Mouse (Mus musculus): Measurements from ENCODE around the gene Slc35f6. TPM values are rescaled to one million over a fixed set of nuclear protein-coding genes. Genes with fewer than 3 reads are reported as not detected.

Gene Slc35f6
- 26.5 and 28.0 TPM in 2 replicates for polyA plus RNA-seq (2015; fragmentation: Nextera tagmentation; extraction: Ambion mirVana)

DNA sequence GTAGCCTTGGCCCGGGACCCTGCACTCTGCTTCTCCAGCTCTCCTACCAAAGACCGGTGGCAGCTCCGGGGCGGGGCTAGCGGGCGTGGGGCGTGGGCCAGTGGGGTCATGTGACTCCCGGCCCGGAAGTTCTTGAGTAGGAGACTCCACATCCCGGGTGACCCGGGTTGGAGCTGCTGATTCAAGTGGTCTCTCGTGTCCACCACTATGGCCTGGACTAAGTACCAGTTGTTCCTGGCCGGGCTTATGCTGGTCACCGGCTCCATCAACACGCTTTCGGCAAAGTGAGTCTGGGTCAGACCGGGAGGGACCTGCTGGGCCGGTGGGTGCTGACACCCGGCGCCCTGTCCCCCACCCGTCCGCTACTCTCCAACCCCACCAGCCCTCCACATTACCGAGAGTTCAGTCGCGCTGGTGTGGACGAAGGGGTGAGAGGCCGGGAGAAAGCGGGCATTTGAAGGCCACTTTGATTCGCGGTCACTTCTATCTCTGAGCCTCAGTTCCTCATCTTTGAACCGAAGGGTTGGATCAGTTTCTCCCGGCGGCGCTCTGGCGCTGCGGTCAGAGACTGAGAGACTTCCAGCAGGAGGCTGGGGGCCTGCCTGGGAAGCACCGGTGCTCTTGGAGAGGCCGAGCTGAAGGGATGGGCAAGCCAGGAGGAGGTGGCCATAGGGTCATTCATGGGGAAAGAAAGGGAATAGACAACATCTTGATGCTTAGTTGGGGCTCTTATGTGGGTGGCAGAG lies at the start of gene Slc35f6:
Gene Slc35f6, plus strand, starts transcription at position 119 of the 746 bp plus-strand sequence.
- H3K9me3 ChIP-seq = no peaks in the 10 kb centered on the region
- H3K9ac ChIP-seq = peak within 1 kb of the TSS; percentile 89
- H3K4me3 ChIP-seq = peak within 1 kb of the TSS; percentile 91
- H3K4me1 ChIP-seq (replicated peaks) = peaks cover 23% of the 10 kb centered on the region
- peak within 1 kb of the TSS; percentile 98 for H3K4me2 ChIP-seq
- peak; percentile 94 for ATAC-seq (ENCODE audit: low read depth)
- H3K27me3 ChIP-seq = no peaks in the 10 kb centered on the region
- WGBS = under 1% methylated on average over 38 of the region's 38 CpGs
- peaks cover 16% of the 10 kb centered on the region for H3K36me3 ChIP-seq
- peak within 1 kb of the TSS; percentile 71 for H3K27ac ChIP-seq (replicated peaks)

DNA sequence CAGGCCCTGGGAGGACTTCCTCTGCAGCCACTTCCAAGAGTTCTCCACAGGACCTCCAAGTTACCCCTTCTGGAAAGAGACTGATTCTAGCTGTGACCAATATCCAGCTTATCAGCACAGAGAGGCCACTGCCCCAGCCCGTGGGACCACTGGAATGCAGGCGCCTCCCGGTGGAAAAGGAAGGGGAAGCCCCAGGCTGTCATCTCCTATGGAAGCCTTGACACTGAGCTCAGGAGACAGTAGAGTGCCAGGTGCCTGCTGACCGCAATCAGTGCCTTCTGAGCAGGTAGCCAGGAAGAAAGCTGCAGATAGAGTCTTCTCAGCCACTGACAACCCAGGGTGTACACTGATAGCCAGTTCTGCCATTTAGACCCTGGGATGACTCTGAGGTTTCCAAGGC lies 46.3 kb upstream of the Slc35f6 start:
- peaks cover 7% of the 10 kb centered on the region; the same call in 1 of the 2 replicates for H3K4me1 ChIP-seq (replicated peaks)
- H3K9ac ChIP-seq = no peak overlapping the region
- 48% methylated on average over 4 of the region's 4 CpGs for WGBS
- H3K27ac ChIP-seq (replicated peaks) = no peak overlapping the region
- no peak overlapping the region for H3K4me2 ChIP-seq
- no peak overlapping the region for H3K4me3 ChIP-seq
- H3K27me3 ChIP-seq = no peaks in the 10 kb centered on the region
- no peaks in the 10 kb centered on the region for H3K36me3 ChIP-seq
- ATAC-seq (ENCODE audit: low read depth) = no peak
- no peaks in the 10 kb centered on the region for H3K9me3 ChIP-seq

DNA sequence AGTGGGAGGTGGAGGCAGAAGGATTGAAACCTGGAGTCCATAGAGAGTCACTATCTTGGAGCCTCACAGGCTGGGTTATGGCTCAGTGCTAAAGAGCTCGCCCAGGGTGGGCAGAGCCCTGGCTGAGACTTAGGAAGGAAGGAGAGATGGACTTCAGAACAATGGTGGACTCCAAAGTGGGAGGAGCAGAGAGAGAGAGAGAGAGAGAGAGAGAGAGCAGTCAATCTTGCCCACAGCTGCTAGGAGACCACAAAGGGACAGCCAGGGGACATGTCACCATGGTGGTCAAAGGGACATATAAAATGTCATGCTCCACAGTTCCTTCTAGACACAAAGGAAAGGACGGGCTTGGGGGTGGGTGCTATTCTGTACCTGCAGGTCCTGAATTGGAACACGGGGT lies 44.5 kb upstream of the Slc35f6 start:
- no peak overlapping the region for H3K4me3 ChIP-seq
- H3K27ac ChIP-seq (replicated peaks) = no peak overlapping the region
- peaks cover 7% of the 10 kb centered on the region; the same call in 1 of the 2 replicates for H3K4me1 ChIP-seq (replicated peaks)
- no peaks in the 10 kb centered on the region for H3K36me3 ChIP-seq
- no peaks in the 10 kb centered on the region for H3K9me3 ChIP-seq
- ATAC-seq (ENCODE audit: low read depth) = no peak
- 40% methylated on average over 3 of the region's 3 CpGs for WGBS
- H3K27me3 ChIP-seq = no peaks in the 10 kb centered on the region
- H3K9ac ChIP-seq = no peak overlapping the region
- H3K4me2 ChIP-seq = no peak overlapping the region

DNA sequence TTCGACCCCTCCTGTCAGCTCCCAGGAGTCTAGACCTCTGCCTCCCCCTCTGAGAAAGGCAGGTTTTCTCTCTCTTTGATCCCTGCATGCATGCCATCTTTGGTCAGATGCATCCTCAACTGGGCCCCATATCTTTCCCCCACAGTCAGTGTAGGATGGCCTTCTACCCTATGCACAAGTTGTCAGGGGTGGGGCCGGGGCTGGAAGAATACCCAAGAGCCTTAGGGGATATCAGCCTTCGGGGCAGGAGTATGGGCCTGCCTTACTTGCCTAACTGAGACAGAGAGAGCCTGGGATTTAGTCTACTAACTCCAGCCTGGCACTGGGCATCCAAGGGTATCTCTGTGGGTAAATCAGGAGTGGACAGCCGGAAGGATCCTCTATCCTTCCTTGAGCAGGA lies 43.8 kb upstream of the Slc35f6 start:
- no peak overlapping the region for H3K4me3 ChIP-seq
- WGBS = 49% methylated on average over 4 of the region's 4 CpGs
- H3K27me3 ChIP-seq = no peaks in the 10 kb centered on the region
- no peaks in the 10 kb centered on the region for H3K9me3 ChIP-seq
- no peak overlapping the region for H3K27ac ChIP-seq (replicated peaks)
- no peak overlapping the region for H3K4me2 ChIP-seq
- H3K9ac ChIP-seq = no peak overlapping the region
- H3K4me1 ChIP-seq (replicated peaks) = peaks cover 7% of the 10 kb centered on the region; the same call in 1 of the 2 replicates
- no peak for ATAC-seq (ENCODE audit: low read depth)
- H3K36me3 ChIP-seq = no peaks in the 10 kb centered on the region

DNA sequence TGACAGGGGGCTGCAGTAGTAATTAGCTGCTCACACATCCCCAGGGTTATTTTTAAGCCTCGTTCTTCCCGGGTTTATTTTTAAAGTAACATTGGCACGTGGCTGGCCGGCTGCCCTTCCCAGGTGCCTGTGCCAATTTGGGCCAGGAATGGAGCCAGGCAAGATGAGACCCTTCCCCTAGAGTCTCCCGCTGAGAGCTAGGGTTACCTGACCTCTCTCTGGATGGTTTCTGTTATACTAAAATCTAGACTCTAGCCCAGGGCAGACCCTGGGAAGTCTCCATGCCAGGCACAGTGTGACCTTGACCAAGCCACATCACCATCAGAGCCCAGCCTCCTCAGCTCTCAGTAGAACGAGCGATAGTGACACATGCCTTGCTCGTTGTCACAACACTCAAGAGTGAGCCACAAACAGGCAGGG lies 43.0 kb upstream of the Slc35f6 start:
- no peak overlapping the region for H3K4me2 ChIP-seq
- no peaks in the 10 kb centered on the region for H3K27me3 ChIP-seq
- WGBS = 81% methylated on average over 8 of the region's 8 CpGs
- no peak for ATAC-seq (ENCODE audit: low read depth)
- peaks cover 7% of the 10 kb centered on the region; the same call in 1 of the 2 replicates for H3K4me1 ChIP-seq (replicated peaks)
- no peak overlapping the region for H3K27ac ChIP-seq (replicated peaks)
- H3K4me3 ChIP-seq = no peak overlapping the region
- no peaks in the 10 kb centered on the region for H3K9me3 ChIP-seq
- no peaks in the 10 kb centered on the region for H3K36me3 ChIP-seq
- no peak overlapping the region for H3K9ac ChIP-seq

DNA sequence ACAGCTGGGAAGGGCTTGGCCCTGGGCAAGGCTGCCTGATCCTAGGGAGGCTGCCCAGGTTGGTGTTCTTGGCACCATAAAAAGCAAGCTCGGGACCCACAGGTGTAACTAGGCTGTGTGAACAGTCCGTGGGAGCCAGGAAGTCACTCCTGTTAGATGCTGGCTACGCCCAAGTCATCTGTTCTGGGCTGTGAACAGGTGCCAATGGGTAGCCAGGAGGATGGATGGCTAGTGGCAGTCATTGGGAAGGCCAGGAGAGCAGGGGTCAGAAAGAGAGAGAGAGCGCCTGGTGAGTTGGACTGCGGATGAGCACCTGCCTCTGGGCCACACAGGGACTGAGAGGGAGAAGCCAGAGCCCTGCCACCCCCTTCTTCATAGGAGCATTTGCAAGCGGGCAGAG lies 42.1 kb upstream of the Slc35f6 start:
- Histone ChIP-seq H3K4me2 (no peak overlapping the region), H3K9me3 (no peaks in the 10 kb centered on the region), H3K27me3 (no peaks in the 10 kb centered on the region), H3K9ac (no peak overlapping the region), H3K27ac (replicated peaks) (no peak overlapping the region), H3K4me1 (replicated peaks) (peaks cover 7% of the 10 kb centered on the region; the same call in 1 of the 2 replicates), H3K36me3 (no peaks in the 10 kb centered on the region), H3K4me3 (no peak overlapping the region)
- ATAC-seq (ENCODE audit: low read depth) = no peak
- WGBS = 86% methylated on average over 6 of the region's 6 CpGs

GRCm38 (mm10) chr5:30606424-30607073 lies 41.2 kb upstream of the Slc35f6 start:
- no peaks in the 10 kb centered on the region for H3K27me3 ChIP-seq
- no peak overlapping the region for H3K4me3 ChIP-seq
- no peak overlapping the region for H3K27ac ChIP-seq (replicated peaks)
- H3K9me3 ChIP-seq = no peaks in the 10 kb centered on the region
- no peak overlapping the region for H3K9ac ChIP-seq
- WGBS = 60% methylated on average over 16 of the region's 16 CpGs
- H3K36me3 ChIP-seq = no peaks in the 10 kb centered on the region
- peak; percentile 55; the same call in 1 of the 2 replicates for ATAC-seq (ENCODE audit: low read depth)
- H3K4me2 ChIP-seq = no peak overlapping the region
- H3K4me1 ChIP-seq (replicated peaks) = peaks cover 7% of the 10 kb centered on the region; the same call in 1 of the 2 replicates

DNA sequence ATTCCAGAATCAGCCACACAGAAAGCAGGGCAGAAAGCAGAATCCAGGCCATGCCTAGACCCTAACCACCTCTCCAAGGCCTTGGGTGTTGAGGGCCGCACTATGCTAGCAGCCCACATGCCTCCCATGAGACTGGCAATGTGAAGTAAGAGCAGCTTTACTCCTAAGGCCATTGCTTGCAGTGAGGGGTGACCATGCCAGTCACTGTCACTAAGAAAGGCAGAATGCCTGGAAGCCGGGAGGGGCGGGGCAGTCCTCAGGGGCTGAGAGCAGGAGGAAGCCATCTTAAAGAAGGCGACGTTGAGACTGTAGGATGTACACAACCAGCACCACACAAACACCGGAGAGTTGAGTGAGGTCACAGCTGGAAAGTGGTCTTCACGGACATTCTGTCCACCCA lies 38.6 kb upstream of the Slc35f6 start:
- Histone ChIP-seq H3K9me3 (no peaks in the 10 kb centered on the region), H3K4me3 (no peak overlapping the region), H3K27me3 (no peaks in the 10 kb centered on the region), H3K36me3 (no peaks in the 10 kb centered on the region), H3K4me2 (no peak overlapping the region), H3K9ac (no peak overlapping the region), H3K4me1 (replicated peaks) (0 out of 2 replicates have a peak, but pooled peaks cover under 1% of the 10 kb centered on the region), H3K27ac (replicated peaks) (no peak overlapping the region)
- no peak for ATAC-seq (ENCODE audit: low read depth)
- WGBS = 92% methylated on average over 7 of the region's 7 CpGs

DNA sequence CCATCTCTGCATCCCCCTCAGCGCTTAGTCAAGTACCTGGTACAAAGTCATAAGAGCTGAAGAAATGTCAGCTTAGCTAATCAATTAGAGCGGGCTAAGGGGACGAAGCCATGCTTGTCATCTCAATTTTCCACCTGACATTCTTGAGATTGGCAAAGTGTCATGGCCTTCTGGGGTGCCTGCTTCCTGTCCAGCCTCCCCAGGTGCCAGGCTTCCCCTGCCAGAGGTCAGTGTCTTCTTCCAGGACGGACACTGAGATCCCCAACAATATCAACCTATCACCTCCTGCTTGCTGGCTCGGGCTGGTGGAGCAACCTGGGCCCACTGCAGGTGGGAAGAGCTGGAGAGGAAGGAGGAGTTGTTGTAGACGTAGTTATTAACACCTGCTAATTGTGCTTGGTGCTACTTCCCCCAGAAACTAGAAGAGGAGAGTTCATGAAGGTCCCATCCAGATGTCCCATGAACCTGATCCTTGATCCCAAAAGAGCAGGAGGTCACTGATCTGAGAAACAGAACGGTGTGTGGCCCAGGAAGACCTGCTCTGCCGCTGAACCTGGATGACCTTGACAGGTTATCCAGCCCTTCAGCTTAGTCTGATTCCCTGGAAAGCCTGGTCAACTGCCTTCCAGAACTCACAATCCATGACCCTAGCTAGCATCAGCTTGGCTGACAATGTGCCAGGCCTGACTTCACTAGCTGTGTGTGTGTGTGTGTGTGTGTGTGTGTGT lies 37.7 kb upstream of the Slc35f6 start:
- no peak overlapping the region for H3K9ac ChIP-seq
- no peaks in the 10 kb centered on the region for H3K27me3 ChIP-seq
- H3K4me2 ChIP-seq = no peak overlapping the region
- no peak for ATAC-seq (ENCODE audit: low read depth)
- H3K9me3 ChIP-seq = no peaks in the 10 kb centered on the region
- no peaks in the 10 kb centered on the region for H3K36me3 ChIP-seq
- 90% methylated on average over 8 of the region's 8 CpGs for WGBS
- no peak overlapping the region for H3K27ac ChIP-seq (replicated peaks)
- peaks cover 10% of the 10 kb centered on the region; the same call in 1 of the 2 replicates for H3K4me1 ChIP-seq (replicated peaks)
- H3K4me3 ChIP-seq = no peak overlapping the region

GRCm38 (mm10) chr5:30611091-30611490 lies 36.6 kb upstream of the Slc35f6 start:
- Histone ChIP-seq H3K4me1 (replicated peaks) (peaks cover 17% of the 10 kb centered on the region; the same call in 1 of the 2 replicates), H3K27ac (replicated peaks) (no peak overlapping the region), H3K36me3 (no peaks in the 10 kb centered on the region), H3K4me2 (no peak overlapping the region), H3K9me3 (no peaks in the 10 kb centered on the region), H3K27me3 (no peaks in the 10 kb centered on the region), H3K4me3 (no peak overlapping the region), H3K9ac (no peak overlapping the region)
- ATAC-seq (ENCODE audit: low read depth) = no peak
- WGBS = 68% methylated on average over 1 of the region's 1 CpGs

DNA sequence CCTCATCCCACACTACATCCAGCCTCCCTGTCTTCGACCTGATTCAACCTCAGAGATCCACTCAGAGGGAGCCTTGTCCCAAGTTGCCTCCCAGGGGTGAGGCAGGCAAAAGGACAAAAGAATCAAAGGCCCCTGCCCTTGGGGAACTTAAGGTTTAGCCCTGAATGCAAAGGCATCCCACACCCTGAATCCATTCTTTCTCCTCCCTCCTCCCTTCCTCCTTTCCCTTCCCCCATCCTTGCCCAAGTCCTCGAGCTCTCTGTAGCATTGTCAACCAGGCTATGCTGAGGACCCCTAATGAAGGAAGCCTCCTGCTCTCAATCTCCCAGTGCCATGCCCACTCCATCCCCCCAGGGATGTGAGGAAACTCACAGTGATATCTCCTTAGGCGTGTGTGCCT lies 36.0 kb upstream of the Slc35f6 start:
- Histone ChIP-seq H3K27me3 (no peaks in the 10 kb centered on the region), H3K9me3 (no peaks in the 10 kb centered on the region), H3K36me3 (no peaks in the 10 kb centered on the region), H3K9ac (no peak overlapping the region), H3K4me2 (no peak overlapping the region), H3K4me3 (no peak overlapping the region), H3K4me1 (replicated peaks) (peaks cover 19% of the 10 kb centered on the region; the same call in 1 of the 2 replicates), H3K27ac (replicated peaks) (no peak overlapping the region)
- no peak for ATAC-seq (ENCODE audit: low read depth)
- WGBS = 25% methylated on average over 3 of the region's 3 CpGs

GRCm38 (mm10) chr5:30612575-30612974 lies 35.2 kb upstream of the Slc35f6 start:
- Histone ChIP-seq H3K27me3 (no peaks in the 10 kb centered on the region), H3K9ac (no peak overlapping the region), H3K4me3 (no peak overlapping the region), H3K36me3 (no peaks in the 10 kb centered on the region), H3K9me3 (no peaks in the 10 kb centered on the region), H3K4me2 (no peak overlapping the region), H3K4me1 (replicated peaks) (peaks cover 21% of the 10 kb centered on the region; the same call in 1 of the 2 replicates), H3K27ac (replicated peaks) (no peak overlapping the region)
- no peak for ATAC-seq (ENCODE audit: low read depth)
- WGBS = 93% methylated on average over 4 of the region's 4 CpGs
